Comparison of ENCODE assay signal across 9 mouse cellular contexts in the genomic region with DNA sequence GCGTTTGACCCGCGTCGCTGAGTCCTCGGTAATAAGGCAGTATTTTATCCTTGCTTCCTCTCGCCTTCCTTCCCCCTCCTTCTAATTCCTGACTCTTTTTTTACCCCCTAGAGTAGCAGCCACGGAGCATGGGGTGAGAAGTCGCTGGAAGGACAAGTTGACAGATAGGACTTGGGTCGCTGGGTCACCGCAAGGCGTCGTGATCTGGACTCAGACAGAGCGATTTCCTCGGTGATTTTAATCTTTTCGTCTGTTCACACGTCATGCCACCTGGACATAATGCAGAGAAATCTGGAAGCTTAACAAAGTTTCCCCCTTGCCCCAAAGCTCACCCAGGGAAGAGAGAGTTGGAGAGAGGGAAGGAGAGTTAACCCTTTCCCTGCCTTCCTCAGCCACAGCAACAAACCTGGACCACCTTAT.
A peak's percentile ranks its signal among the peaks of the same experiment; 100 is the strongest.
DNase-seq lines count a peak whose midpoint lies in the region.
"Had no signal": no experiment of that assay in that cellular context is flagged by ENCODE, and none has a peak within 500 bp of the region (broad histone marks: within the 10 kb centered on the region; RNA-seq: fewer than 3 reads in every experiment).

No protein-coding gene starts in this region.

- DNase-seq in adrenal gland, adult (ENCODE audit: inconsistent age in 2 of 2, low spot score in 1 of 2), result peak; percentile 50 to 74
- DNase-seq in adrenal gland, postnatal 4 days (ENCODE audit: low spot score in 2 of 2), result no peak
- DNase-seq in lung, postnatal 36 days, result peak; percentile 11
- no peak for DNase-seq in lung, postnatal 14 days
- DNase-seq in kidney, postnatal 4 days, result peak; percentile 71 to 80
- DNase-seq in spleen, postnatal 10 days (ENCODE audit: low spot score in 2 of 2), result no peak
- no peak for DNase-seq in layer of hippocampus, adult 8-10 months (ENCODE audit: low spot score in 2 of 2)
- no peak for DNase-seq in spleen, adult 12 weeks (ENCODE audit: low spot score)
- DNase-seq: cerebellum, postnatal 14 days had no signal

Comparison
In these comparisons a context has a peak if more than half of its experiments do, and no peak if none do; other contexts are left out.
1. DNase-seq: peak in adrenal gland, adult (2 of 2), lung, postnatal 36 days (single experiment) and kidney, postnatal 4 days (2 of 2); none in adrenal gland, postnatal 4 days (0 of 2), lung, postnatal 14 days (single experiment), spleen, postnatal 10 days (0 of 2), layer of hippocampus, adult 8-10 months (0 of 2) and spleen, adult 12 weeks (single experiment).